Mouse (Mus musculus) kidney, embryonic 14.5 days (tissue): ENCODE data around the gene Col27a1. TPM values are rescaled to one million over a fixed set of nuclear protein-coding genes. Genes with fewer than 3 reads are reported as not detected.

Experiments used
- ATAC-seq: fragments of 200-750 bp; cut with Nextera tagmentation; 2 replicates; pipeline ENCODE4 v1.8.0; 2017; ENCODE audit warnings: moderate number of reproducible peaks, mild to moderate bottlenecking, moderate TSS enrichment, moderate library complexity; ENCODE audit not compliant: low FRiP score, low TSS enrichment
- H3K27ac ChIP-seq: fragments of 300-500 bp; sonication (generic); 2 replicates; pipeline ENCODE4 v1.5.1; 2014; ENCODE audit warnings: low read depth, mild to moderate bottlenecking, low read length, moderate library complexity, mixed read lengths
- H3K27me3 ChIP-seq: fragments of 300-500 bp; sonication (generic); 2 replicates; pipeline ENCODE4 v1.6.1; 2014; ENCODE audit warnings: mild to moderate bottlenecking, low read length; ENCODE audit not compliant: control insufficient read depth, insufficient read depth
- H3K36me3 ChIP-seq: fragments of 300-500 bp; sonication (generic); 2 replicates; pipeline ENCODE4 v1.6.1; 2014; ENCODE audit warnings: low read length, mixed read lengths; ENCODE audit not compliant: control insufficient read depth, insufficient read depth
- H3K4me1 ChIP-seq: fragments of 300-500 bp; sonication (generic); 2 replicates; pipeline ENCODE4 v1.6.1; 2014; ENCODE audit warnings: low read length, mixed read lengths; ENCODE audit not compliant: control insufficient read depth, insufficient read depth
- H3K4me2 ChIP-seq: fragments of 300-500 bp; sonication (generic); replicated peaks from 2 replicates; pipeline ENCODE4 v1.6.1; 2014; ENCODE audit warnings: low read depth, mild to moderate bottlenecking, low read length
- H3K4me3 ChIP-seq: fragments of 300-500 bp; sonication (generic); 2 replicates; pipeline ENCODE4 v1.5.1; 2014; ENCODE audit warnings: mild to moderate bottlenecking, low read length
- H3K9ac ChIP-seq: fragments of 300-500 bp; sonication (generic); 2 replicates; pipeline ENCODE4 v1.6.1; 2014; ENCODE audit warnings: low read depth, mild to moderate bottlenecking, low read length, moderate library complexity
- H3K9me3 ChIP-seq: fragments of 300-500 bp; sonication (generic); 2 replicates; pipeline ENCODE4 v1.6.1; 2016; ENCODE audit warnings: low read length; ENCODE audit not compliant: control insufficient read depth
- WGBS: fragments of 180-500 bp; shearing (Covaris S2); extraction: QIAGEN DNeasy Blood & Tissue Kit; methylation state at CpG from one replicate; pipeline ENCODE4 v1.1.7; 2014; 5-methylcytosine and 5-hydroxymethylcytosine counted together
- polyA plus RNA-seq: library from polyadenylated mRNA; unstranded; fragments of >200 nt; fragmentation: Nextera tagmentation; extraction: Ambion mirVana; gene quantifications from 2 replicates; pipeline ENCODE4 v1.2.1, GENCODE M21; 2014

The Col27a1 gene
- polyA plus RNA-seq, 1 experiment from 2014 or later: 8.8 TPM

- Histone ChIP-seq H3K9ac (no peak overlapping the region), H3K9me3 (no peaks in the 10 kb centered on the region), H3K4me3 (no peak overlapping the region), H3K27me3 (no peaks in the 10 kb centered on the region), H3K4me2 (no peak overlapping the region), H3K4me1 (peaks cover 18% of the 10 kb centered on the region), H3K36me3 (peaks cover 16% of the 10 kb centered on the region; the same call in 1 of the 2 replicates), H3K27ac (no peak overlapping the region)
- no peak for ATAC-seq
- WGBS: 81% methylated on average over 3 of the region's 3 CpGs
Observed at GRCm38 (mm10) chr4:63241031-63241430, 27.2 kb downstream of the Col27a1 start.

GRCm38 (mm10) chr4:63247991-63248390, 34.2 kb downstream of the Col27a1 start:
- Histone ChIP-seq H3K4me2 (no peak overlapping the region), H3K9ac (no peak overlapping the region), H3K9me3 (no peaks in the 10 kb centered on the region), H3K4me1 (0 out of 2 replicates have a peak, but pooled peaks cover 4% of the 10 kb centered on the region), H3K27me3 (no peaks in the 10 kb centered on the region), H3K27ac (no peak overlapping the region), H3K4me3 (no peak overlapping the region), H3K36me3 (peaks cover 10% of the 10 kb centered on the region; the same call in 1 of the 2 replicates)
- no peak for ATAC-seq

GRCm38 (mm10) chr4:63248951-63249350, 35.1 kb downstream of the Col27a1 start:
- 69% methylated on average over 6 of the region's 6 CpGs for WGBS
- Histone ChIP-seq H3K4me1 (0 out of 2 replicates have a peak, but pooled peaks cover 4% of the 10 kb centered on the region), H3K9ac (no peak overlapping the region), H3K27me3 (no peaks in the 10 kb centered on the region), H3K36me3 (peaks cover 9% of the 10 kb centered on the region; the same call in 1 of the 2 replicates), H3K4me3 (no peak overlapping the region), H3K4me2 (no peak overlapping the region), H3K9me3 (no peaks in the 10 kb centered on the region), H3K27ac (no peak overlapping the region)
- no peak for ATAC-seq

GRCm38 (mm10) chr4:63251760-63252159, 38.0 kb downstream of the Col27a1 start:
- Histone ChIP-seq H3K27ac (no peak overlapping the region), H3K4me3 (no peak overlapping the region), H3K9me3 (no peaks in the 10 kb centered on the region), H3K9ac (no peak overlapping the region), H3K27me3 (no peaks in the 10 kb centered on the region), H3K36me3 (peaks cover 5% of the 10 kb centered on the region; the same call in 1 of the 2 replicates), H3K4me1 (0 out of 2 replicates have a peak, but pooled peaks cover 4% of the 10 kb centered on the region), H3K4me2 (no peak overlapping the region)
- 82% methylated on average over 11 of the region's 11 CpGs for WGBS
- ATAC-seq: no peak

GRCm38 (mm10) chr4:63253716-63254115, 39.9 kb downstream of the Col27a1 start:
- Histone ChIP-seq H3K4me2 (no peak overlapping the region), H3K9me3 (no peaks in the 10 kb centered on the region), H3K4me1 (no peaks in the 10 kb centered on the region), H3K9ac (no peak overlapping the region), H3K27me3 (no peaks in the 10 kb centered on the region), H3K4me3 (no peak overlapping the region), H3K27ac (no peak overlapping the region), H3K36me3 (peaks cover 5% of the 10 kb centered on the region; the same call in 1 of the 2 replicates)
- WGBS: 90% methylated on average over 6 of the region's 6 CpGs
- ATAC-seq: no peak

GRCm38 (mm10) chr4:63254151-63254550, 40.3 kb downstream of the Col27a1 start:
- H3K27ac ChIP-seq: no peak overlapping the region
- 72% methylated on average over 2 of the region's 2 CpGs for WGBS
- H3K27me3 ChIP-seq: no peaks in the 10 kb centered on the region
- H3K4me2 ChIP-seq: no peak overlapping the region
- peaks cover 5% of the 10 kb centered on the region; the same call in 1 of the 2 replicates for H3K36me3 ChIP-seq
- no peaks in the 10 kb centered on the region for H3K9me3 ChIP-seq
- H3K9ac ChIP-seq: no peak overlapping the region
- ATAC-seq: no peak
- no peaks in the 10 kb centered on the region for H3K4me1 ChIP-seq
- no peak overlapping the region for H3K4me3 ChIP-seq

- Histone ChIP-seq H3K27me3 (no peaks in the 10 kb centered on the region), H3K4me1 (no peaks in the 10 kb centered on the region), H3K9ac (no peak overlapping the region; the same call in 1 of the 2 replicates), H3K4me2 (no peak overlapping the region), H3K4me3 (no peak overlapping the region), H3K27ac (no peak overlapping the region), H3K9me3 (no peaks in the 10 kb centered on the region), H3K36me3 (peaks cover 5% of the 10 kb centered on the region; the same call in 1 of the 2 replicates)
- no peak for ATAC-seq
- WGBS: 79% methylated on average over 2 of the region's 2 CpGs
Observed at GRCm38 (mm10) chr4:63256371-63256770, 42.6 kb downstream of the Col27a1 start.

GRCm38 (mm10) chr4:63257346-63257745, 43.5 kb downstream of the Col27a1 start:
- Histone ChIP-seq H3K9ac (no peak overlapping the region), H3K4me1 (peaks cover under 1% of the 10 kb centered on the region; the same call in 1 of the 2 replicates), H3K36me3 (peaks cover 5% of the 10 kb centered on the region; the same call in 1 of the 2 replicates), H3K4me3 (no peak overlapping the region), H3K4me2 (no peak overlapping the region), H3K27ac (no peak overlapping the region), H3K9me3 (no peaks in the 10 kb centered on the region), H3K27me3 (no peaks in the 10 kb centered on the region)
- 0 out of 2 replicates have a peak, but pooled peaks have one; percentile 55 for ATAC-seq
- 29% methylated on average over 7 of the region's 7 CpGs for WGBS

- no peak overlapping the region for H3K4me3 ChIP-seq
- no peak overlapping the region for H3K27ac ChIP-seq
- H3K4me2 ChIP-seq: no peak overlapping the region
- no peak for ATAC-seq
- peaks cover 5% of the 10 kb centered on the region; the same call in 1 of the 2 replicates for H3K36me3 ChIP-seq
- H3K9ac ChIP-seq: no peak overlapping the region
- peaks cover 6% of the 10 kb centered on the region; the same call in 1 of the 2 replicates for H3K4me1 ChIP-seq
- no peaks in the 10 kb centered on the region for H3K27me3 ChIP-seq
- H3K9me3 ChIP-seq: no peaks in the 10 kb centered on the region
- WGBS: 88% methylated on average over 14 of the region's 14 CpGs
Observed at GRCm38 (mm10) chr4:63258096-63258495, 44.3 kb downstream of the Col27a1 start.
